Mouse (Mus musculus) kidney, adult 8-10 months (tissue): Measurements from ENCODE around the gene Pigs.
A peak's percentile ranks its signal among the peaks of the same experiment; 100 is the strongest.

Source experiments
- DNase-seq, 2 experiments: peaks; one replicate each; pipeline ENCODE4 v3.0.0; 2022

Gene Pigs

DNA sequence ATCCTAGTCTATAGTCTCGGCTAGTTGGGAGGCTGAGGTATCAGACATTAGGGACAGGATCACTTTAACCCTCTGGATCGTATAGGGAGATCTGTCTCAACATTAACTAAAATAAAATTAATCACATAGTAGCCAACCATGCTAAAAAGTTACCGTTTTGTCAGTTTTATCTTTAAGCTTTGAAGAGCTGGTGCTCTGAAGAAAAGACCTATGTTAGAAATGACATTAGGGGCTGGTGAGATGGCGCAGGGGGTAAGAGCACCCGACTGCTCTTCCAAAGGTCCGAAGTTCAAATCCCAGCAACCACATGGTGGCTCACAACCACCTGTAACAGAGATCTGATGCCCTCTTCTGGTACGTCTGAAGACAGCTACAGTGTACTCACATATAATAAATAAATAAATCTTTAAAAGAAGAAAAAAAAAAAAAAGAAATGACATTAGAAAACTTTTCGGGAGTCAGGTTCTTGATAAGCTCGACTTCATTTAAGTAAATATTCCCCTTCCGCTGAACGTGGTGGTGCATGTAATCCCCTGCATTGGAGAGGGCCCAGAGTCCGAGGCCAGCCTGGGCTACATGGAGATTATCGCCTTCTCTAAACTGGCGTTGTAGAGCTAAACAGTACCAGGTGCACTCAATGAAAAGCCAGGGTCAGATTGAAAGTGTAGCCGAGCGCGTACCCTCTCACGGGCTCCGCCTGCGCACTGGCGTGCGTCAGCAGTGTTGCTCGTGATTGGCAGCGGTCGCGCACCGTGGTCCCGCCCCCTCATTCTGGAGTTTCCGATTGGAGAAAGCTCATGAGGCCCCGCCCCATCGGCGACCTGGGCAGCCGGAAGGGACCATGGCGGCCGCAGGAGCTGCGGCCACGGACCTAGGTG, at the start of gene Pigs:
Pigs (plus strand) TSS at position 782 of the 878 bp plus-strand sequence.
- peak; percentile 97 to 99 for DNase-seq

DNA sequence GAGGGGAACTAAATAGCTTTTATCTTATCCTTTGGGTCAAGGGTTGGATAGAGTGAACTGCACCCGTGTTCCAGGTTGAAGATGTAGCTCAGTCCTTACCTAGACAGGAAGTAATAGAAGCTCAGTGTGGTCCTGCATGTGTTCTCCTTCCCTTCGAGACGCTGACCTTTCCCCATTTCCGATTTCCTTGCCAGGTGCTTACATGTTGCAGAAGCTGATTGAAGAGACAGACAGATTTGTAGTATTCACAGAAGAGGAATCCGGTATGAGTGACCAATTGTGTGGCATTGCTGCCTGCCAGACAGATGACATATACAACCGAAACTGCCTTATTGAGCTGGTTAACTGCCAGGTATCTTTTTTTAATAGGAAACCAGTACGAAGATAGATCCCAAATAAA, 49.4 kb upstream of the Pigs start:
- DNase-seq, result no peak

DNA sequence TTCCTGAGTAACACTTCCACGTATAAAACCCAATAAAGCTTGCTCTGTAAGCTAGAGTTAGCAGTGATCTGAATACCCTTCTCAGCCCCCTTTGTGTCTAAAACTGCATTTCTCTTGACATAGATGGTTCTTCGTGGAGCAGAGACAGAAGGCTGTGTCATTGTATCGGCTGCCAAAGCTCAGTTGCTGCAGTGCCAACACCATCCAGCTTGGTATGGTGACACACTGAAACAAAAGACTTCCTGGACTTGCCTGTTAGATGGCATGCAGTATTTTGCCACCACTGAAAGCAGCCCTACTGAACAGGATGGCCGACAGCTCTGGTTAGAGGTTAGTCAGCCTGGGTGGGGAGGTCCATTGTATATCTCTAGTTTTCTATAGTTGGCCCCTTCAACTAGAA, 48.6 kb upstream of the Pigs start:
- DNase-seq, result no peak

DNA sequence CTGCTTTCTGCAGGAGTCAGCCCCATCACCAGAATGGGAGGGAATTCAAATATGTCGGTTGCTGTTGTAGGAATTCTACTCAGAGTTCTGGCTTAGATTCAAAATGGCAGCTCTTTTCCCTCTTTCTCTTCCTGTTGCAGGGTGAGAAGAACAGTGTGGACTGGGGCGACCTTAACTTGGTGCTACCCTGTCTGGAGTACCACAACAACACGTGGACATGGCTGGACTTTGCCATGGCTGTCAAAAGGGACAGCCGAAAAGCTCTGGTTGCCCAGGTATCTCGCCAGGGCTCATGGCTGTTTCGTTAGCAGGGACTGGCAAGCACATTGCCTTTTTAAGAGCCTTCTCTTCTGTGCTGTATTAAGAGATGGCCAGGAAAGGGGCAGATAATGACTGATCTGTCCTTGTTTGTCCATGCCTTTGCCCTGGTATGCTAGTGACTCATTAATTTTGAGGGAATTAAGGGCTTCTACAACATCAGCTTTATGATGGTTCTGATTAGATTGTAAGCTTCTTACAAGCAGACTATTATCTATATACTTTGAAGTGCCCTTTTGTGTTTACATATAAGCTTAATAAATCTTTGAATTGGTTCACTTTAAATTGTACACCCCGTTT, 39.0 kb upstream of the Pigs start:
- DNase-seq, result no peak

DNA sequence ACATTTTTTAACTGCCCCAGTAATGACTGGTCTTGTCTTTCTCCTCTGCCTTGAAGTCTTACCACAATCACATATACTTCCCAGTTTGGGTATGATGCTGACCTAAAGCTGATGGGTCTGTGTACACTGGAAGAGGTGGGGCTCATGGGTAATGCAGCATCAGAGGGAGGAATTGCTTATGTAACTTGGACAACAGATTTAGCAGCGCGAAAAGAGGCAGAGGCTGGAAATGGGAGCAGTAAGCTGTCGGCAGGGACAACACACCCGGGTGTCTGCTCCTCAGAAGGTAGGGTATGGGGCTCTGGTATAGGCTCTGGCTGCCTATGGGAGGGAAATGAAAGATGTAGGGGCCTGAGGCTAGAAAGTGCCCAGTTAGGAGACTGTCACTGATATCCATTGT, 37.6 kb upstream of the Pigs start, which contains the start of gene BC030499:
BC030499 (plus strand) TSS at position 188 of the 400 bp plus-strand sequence.
- no peak for DNase-seq

DNA sequence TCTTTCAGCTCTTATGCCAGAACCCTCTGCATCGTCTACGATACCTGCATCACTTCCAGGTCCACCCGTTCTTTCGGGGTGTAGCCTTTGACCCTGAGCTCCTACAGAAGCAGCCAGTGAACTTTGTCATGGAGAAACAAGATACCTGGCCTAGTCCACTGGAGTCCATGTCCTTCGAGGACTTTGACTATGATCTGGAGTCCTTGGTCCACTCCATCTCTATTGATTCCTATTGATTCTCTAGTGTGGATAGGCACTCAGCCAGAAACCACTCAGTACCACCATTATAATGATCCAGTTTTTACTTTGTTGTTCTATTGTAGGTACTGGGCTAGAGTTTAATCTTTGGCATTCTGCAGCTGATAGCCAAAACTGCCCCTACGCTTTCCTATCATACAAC, 33.6 kb upstream of the Pigs start:
- DNase-seq, result no peak

DNA sequence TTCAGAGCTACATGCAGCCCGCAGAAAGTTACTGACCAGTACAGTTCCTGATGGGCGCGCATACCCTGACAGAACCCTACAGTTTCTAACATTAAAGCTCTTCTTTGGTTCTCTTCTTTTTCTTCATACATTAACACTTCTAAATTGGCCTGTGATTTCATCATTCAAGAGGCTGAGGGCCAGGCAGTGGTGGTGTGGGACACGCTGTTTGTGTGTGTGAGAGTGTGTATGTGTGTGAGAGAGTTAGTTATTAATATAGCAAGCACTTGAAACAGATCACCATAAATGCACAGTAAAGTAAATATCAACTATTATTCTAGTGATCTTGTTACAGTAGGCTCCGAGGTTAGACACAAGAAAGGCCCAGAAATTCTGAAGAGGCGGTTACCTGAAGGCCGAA, 27.3 kb upstream of the Pigs start:
- no peak for DNase-seq

DNA sequence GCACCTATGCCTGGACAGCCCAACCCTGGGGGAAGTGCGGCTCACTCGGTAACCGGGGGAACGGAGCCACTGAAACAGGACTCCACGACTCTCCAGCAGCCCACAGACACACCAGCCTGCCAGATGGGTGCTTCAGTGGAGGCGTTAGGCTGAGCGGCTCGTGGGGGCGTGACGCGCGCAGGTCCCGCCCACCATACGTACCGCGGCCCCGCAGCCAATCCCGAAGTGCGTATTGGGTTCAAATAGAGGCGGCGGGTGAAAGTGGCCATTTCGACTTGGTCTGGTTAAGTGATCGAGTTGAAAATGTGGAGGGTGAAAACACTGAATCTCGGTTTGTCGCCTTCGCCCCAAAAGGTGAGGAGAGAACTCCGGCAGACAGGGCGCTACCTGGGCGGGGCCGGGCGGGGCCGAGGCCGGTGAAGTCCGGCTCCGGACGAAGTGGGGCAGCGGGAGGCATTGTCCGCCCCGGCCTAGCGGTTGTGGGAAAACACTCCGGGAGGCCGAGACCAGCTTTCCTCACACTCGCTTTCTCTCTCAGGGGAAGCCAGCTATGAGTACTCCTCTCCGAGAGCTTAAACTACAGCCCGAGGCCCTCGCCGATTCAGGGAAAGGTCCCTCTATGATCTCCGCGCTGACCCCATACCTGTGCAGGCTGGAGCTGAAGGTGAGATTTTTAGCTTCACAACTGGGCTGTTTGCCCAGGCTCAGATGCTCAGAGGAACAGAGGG, 26.7 kb upstream of the Pigs start, which contains the start of gene Spag5:
Spag5 (plus strand) TSS at position 173 of the 728 bp plus-strand sequence.
- peak; percentile 84 to 92 for DNase-seq

DNA sequence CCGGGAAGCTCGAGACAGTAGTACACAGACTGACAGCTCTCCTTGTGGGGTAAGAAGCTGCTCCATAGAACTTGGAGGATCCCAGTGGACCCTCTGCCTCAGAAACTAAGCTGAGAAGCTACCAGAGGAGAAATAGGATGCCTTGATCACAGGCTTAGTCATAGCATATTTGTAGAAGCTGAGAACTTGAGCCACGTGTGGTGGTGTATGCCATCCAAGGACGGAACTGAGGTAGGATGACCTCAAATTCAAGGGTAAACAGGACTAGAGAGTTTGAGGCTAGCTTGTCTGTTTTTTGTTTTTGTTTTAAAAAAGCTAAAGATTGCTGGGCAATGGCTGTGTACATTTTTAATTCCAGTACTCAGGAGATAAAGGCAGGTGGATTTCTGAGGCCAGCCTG, 22.9 kb upstream of the Pigs start:
- DNase-seq, result no peak

DNA sequence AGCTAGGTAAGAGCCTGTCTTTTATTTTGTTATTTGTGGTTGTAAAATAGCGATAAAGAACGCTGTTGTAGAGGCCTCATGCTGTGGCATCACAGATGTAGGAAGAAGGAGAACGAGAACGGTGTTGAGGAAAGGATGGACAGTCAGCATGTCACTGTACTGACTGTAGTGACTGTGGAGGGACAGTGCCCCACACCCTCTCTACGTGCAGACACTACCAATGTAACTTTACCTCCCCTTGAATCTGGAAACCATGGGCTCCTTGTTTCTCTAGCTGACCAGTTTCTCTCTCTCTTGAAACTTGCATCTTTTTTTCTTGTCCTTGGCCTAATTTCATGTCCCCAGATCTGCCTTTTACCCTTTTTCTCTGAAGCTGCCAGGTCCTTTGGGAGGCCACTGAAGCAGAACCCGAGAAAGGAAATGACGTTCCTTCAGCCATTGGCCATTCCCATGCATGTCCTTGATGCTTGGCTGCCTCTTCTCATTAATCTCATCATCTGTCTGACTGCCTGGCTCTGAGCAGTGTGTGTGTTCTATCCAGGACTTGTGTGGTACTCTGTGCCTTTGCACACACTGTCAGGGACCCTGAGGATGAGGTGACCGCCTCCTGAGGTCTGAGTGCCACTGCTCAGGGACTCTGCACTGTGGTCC, 17.2 kb upstream of the Pigs start:
- DNase-seq, result no peak

DNA sequence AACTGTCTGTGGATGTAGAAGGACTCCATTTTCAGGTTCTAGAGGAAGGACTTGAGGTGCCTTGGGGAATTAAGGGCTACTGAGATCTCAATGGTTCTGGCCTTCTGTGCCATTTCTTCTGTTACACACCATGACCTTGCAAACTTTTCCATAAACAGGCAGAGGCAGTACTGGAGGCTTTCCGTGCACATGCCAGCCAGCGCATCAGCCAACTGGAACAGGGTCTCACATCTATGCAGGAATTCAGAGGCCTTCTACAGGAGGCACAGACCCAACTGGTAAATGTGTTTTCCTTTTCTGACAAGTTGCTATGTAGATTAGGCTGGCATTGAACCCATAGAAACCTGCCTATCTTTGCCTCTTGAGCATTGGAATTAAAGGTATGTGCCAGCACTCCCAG, 14.6 kb upstream of the Pigs start:
- peak in 1 of 2 experiments; percentile 31 for DNase-seq

DNA sequence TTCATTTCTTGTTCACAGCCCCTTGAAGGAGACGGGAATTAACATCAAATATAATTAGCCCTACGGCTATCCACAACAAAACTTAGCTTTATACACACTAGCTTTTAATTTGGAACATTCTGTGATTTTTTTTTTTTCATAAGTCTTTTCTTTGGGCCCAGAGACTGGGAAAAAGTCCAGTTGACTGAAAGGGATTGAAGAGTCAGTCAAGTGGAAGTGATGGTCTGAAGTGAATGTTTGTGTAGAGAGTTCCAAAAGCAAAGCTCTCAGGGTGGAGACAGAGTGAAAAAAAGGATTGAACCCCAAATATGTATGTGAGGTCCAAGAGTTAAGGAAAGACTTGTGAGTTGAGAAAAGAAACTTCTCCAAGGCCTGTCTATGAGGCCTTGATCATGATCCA, 9.8 kb upstream of the Pigs start:
- no peak for DNase-seq

DNA sequence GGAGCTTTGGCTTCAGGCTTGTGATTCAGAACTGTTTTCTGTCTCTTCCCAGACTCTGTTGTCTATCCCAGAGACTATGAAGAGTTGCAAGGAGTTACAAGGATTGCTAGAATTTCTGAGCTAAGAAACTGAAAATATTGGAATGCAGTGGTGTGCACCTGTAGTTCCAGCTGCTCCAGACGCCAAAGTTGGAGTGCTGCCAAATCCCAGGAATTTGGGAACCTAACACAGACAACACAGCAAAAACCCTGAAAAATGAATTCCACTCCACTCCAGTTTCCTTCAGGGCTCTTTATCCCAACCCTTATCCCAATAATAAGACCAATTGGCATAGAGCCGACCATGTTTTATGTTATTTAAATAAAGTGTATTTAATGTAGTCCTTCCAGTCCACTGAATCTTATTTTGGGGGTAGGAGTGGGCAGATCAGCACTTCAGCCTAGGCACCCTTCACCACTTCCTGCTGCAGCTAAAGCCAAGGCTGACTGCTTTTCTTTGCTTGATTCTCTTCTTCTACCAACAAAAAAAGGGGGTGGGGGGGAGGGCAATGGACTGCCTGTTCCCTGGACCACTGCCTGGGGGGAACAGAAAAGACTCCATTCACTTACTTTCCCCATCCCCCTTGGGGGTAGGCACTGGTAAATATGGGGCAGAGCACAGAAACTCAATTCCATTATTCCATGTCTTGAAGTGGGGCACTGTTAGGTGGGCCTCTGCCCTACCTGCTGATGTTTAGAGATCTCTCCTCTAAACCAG, 6.0 kb upstream of the Pigs start:
- DNase-seq, result no peak

DNA sequence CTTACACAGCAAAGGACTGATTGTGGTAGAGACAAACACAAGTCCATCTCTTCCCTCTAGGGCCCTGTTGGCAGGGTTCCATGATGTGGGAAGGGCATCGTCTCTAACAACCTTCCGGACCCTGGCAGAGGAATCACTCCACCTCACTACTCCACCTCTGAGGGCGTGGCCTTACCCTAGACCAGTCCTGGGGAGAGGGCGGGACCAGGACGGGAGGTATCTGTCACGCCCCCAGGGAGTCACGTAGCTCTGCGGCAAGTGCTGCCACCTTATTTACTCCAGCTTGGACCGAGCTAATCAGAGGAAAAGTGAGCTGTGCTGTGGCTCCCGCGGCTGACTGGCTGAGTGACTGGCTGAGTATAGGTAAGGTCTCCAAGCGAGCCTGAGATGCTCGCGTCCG, 5.4 kb upstream of the Pigs start, which contains the start of gene Aldoc:
Aldoc (plus strand) TSS at position 109 of the 400 bp plus-strand sequence.
- peak; percentile 92 to 96 for DNase-seq

DNA sequence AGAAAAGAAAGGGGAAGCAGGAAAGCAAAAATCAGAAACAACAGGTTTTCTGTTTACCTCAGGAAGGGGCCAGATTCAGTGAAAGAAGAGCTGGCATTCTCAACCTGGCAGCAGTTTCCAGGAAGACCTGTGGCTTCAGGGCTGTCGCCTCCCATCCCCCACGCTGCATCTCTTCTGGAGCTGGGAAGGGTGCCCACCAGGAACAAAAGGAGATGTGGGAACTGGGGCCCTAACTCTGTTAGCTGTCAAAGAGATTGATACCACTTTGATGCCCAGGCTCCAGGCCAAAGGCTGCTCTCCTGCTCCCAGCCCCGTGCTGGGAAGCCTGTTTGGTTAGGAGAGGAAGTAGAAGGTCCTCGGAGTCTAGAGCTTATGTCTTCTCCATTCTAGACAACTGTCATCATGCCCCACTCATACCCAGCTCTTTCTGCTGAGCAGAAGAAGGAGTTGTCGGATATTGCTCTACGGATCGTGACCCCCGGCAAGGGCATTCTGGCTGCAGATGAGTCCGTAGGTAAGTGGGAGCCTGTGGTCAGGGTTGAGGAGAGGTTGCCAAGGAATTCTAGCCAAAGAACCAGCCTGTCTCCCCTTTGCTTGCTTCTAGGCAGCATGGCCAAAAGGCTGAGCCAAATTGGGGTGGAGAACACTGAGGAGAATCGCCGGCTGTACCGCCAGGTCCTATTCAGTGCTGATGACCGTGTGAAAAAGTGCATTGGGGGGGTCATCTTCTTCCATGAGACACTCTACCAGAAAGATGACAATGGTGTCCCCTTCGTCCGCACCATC, 4.0 kb upstream of the Pigs start:
- DNase-seq, result no peak

DNA sequence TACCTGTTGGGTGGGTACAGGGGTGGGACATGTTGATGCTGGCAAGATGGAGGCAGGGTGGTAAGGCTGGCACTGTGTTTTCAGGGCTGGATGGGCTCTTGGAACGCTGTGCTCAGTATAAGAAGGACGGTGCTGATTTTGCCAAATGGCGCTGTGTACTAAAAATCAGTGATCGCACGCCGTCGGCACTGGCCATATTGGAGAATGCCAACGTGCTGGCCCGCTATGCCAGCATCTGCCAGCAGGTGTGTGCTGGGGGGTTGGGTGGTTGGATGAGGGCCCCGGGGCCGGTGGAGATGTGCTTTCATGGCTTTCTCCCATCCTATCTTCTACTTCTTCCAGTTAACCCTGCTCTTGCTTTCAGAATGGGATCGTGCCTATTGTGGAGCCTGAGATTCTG, 3.2 kb upstream of the Pigs start:
- no peak for DNase-seq

DNA sequence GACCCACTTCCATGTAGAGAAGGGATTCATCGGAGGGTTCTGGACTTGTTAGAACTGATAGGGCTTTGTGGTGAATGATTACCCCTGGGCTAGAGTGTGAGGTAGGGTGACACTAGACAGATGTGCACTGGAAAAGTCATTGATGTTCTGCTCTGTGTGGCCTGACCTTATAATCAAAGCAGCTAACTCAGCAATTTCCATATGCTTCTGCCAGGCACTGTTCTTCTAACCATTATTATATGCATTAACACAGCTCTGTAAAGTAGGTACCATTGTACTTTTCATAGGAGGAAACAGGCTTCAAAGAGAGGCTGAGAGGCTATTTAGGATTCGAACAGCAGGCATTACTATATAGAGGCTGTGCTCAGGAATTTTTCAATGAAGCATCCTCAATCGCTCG, 1.0 kb upstream of the Pigs start:
- DNase-seq, result no peak

DNA sequence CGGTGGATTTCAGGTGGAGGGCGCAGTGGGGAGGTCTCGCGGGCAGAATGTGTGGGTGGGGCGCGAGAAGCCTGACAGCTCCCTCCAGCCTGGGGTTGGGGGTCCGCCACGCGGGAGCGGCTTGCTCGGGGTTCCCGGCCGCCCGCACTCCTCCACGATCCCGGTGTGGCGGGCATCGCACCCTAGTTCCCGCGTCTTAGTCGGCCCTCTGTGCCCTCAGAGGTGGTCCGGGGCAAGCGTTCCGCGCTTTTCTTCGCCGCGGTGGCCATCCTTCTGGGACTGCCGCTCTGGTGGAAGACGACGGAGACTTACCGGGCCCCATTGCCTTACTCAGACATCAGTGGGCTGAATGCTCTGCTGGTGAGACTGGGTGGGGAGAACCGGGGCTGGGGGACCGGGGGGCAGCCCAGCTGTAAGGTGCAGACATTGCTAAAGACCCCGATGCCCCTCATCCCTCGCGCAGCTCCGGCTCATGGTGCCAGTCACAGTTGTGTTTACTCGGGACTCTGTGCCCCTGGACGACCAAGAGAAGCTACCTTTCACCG, 369 bp downstream of the Pigs start:
- DNase-seq, result no peak

DNA sequence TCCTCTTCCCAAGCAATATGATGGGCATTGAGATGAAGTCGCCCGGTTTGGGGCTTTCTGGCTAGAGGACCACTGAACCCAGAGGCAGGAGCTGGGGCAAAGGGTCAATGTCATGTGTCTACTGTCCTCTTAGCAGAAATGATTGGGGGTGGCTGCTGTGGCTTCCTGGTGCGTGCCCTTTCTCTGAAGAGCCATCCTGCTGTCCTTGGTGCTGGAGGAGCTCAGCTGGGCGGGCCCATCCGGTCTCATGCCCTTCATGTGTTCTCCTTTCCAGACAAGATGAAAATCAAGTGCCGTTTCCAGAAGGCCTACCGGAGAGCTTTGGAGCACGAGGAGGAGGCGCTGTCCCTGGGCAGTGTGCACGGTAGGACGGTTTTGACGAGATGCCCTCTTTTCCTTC, 4.5 kb downstream of the Pigs start:
- no peak for DNase-seq

DNA sequence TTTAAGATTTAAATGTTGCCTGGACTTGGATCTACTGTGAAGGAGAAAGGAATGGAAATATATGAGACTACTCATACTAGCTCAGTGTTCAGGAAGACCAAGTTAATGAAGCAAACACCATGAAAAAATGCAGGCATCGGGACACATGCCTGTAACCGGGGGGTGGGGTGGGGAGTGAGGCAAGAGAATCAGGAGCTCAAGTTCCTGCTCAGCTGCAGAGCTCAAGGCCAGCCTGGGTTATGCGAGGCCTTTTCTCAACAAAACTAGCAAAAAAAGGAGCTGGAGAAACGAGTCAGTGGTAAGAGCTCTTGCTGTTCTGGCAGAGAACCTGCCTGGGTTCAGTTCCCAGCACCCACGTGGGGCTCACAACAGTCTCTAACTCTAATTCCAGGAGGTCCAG, 5.8 kb downstream of the Pigs start:
- DNase-seq, result no peak

DNA sequence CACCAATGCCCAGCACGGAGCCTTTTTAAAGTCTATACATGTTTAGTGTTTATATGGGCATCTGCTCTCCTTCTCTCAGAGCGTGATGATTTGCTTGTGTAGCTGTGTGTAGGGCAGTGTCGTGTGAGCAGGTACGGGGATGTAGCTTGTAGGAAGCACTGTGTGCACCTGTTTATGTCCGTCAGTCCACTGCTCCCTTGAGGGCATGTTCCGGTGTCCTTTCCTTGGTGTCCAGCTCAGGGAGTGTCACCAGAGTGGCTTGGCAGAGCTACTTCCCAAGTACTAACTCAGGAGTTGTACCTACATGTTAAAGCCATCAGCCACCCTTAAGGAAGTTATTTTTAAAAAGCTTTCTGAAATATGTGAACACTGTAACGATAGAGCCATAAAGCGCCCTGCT, 8.8 kb downstream of the Pigs start:
- DNase-seq, result no peak
